Mouse (Mus musculus) right cerebral cortex, postnatal 25 days (tissue): ENCODE measurements around the gene Actr1b.

Experiments
- DNase-seq: peaks from one replicate; pipeline ENCODE4 v3.0.0; 2022

Gene Actr1b

DNA sequence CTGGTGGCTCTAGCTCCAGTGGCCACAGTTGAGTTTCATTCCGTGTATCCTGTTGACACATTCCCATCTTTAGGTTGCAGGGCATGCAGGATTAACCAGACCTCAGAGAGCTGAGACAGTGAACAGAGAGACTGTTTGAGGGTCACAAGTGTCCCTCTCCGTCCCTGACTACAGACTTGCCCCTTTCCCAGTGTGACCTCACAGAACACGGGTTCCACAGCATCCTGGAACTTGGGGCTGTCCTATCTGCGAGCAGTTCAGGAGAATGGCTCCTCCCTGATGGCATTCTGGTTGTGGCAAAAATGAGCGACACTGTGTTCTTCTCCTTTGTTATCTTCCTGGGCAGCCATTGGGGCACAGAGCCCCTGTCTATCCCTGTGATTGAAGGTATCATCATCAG lies at the start of gene Actr1b:
Actr1b (minus strand) TSS at position 112 of the 400 bp plus-strand sequence.
- DNase-seq: no peak

DNA sequence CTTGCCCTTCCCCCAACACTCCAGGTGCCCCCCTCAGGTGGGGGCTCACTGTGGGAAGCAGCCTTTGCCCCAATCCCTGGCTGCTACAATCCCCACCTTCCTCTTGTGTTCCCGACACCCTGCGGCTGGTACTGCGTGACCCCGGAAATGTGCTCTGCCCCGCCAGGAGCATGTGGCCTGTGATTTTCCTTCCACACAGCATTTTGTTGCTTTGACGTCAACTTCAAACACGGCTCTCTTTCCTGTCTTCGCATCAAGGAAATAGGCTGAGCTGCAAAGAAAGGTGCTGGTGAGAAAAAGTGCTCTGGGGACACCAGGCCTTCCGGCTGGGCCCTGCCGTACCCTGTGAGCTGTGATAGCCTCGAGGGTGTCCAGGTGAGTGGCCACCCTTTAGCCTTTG lies 47.3 kb upstream of the Actr1b start, which contains the start of gene Zap70:
Zap70 (plus strand) TSS at position 231 of the 400 bp plus-strand sequence.
- no peak for DNase-seq

DNA sequence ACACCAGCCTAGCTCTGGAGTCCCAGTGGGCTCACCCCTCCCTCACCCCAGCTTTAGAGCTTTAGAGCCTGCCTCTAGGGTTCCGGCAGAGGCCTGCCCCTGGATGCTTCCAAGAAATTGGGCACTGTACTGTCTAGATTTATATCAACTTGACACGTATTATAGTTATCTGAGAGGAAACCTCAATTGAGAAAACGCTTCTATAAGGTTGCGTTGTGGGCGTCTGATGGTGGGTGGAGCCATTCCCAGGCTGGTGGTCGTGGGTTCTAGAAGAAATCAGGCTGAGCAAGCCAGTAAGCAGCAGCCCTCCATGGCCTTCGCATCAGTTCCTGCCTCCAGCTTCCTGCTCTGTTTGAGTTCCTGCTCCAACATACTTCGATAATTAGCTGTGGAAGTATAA lies 46.8 kb upstream of the Actr1b start:
- no peak for DNase-seq

DNA sequence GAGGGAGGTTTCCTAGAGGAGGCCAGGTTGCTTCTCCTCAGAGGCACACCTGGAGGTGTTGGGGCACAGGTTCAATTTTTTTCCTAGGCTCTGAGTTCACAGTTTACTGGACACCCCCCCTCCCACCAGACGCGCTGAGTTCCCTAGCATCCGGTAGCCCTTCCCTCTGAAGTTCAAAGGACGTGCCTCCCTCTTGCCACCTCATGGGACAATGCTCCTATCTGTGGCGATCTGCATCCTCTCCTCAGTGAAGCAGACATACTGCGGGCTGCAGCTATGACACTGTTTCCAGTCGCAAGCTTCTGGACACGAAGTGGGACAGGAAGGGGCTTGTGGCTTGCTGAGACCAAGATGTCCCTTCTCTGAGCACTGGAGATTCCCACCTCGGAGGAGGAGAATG lies 46.2 kb upstream of the Actr1b start:
- no peak for DNase-seq

DNA sequence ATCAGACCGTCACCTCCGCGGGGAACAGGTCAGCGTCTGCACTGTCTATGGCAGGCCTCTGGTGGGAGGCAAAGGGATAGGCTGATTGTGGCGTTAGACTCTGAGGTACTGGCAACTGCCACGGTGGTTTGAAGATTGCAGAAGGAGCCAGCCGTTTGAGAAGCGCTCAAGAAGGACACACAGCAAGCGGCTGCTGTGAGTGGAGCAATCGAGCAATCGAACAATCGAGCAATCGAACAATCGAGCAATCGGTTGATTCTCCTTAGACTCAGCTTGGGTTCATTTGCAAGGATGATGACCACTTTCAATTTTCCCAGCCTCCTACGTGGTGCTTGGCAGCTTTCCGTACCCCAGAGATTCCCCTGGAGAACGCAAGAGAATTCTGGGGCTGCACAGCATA lies 44.9 kb upstream of the Actr1b start:
- no peak for DNase-seq

DNA sequence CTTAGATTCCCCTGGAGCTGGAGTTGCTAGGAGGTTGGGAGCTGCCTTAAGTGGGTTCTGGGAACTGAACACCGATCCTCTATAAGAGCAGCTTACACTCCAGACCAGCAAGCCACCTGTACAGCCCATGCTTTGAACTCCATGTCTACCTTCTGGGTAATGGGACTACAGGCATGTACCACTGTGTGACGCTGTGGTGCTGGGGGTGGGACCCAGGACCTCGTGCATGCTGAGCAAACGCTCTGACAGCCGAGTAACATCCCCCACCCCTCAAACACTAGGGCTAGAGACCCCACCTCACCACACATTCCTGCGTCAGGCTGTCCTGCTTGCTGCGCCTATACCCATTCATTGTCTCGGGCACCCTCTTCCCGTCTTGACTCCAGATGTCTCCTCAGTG lies 44.3 kb upstream of the Actr1b start:
- no peak for DNase-seq

DNA sequence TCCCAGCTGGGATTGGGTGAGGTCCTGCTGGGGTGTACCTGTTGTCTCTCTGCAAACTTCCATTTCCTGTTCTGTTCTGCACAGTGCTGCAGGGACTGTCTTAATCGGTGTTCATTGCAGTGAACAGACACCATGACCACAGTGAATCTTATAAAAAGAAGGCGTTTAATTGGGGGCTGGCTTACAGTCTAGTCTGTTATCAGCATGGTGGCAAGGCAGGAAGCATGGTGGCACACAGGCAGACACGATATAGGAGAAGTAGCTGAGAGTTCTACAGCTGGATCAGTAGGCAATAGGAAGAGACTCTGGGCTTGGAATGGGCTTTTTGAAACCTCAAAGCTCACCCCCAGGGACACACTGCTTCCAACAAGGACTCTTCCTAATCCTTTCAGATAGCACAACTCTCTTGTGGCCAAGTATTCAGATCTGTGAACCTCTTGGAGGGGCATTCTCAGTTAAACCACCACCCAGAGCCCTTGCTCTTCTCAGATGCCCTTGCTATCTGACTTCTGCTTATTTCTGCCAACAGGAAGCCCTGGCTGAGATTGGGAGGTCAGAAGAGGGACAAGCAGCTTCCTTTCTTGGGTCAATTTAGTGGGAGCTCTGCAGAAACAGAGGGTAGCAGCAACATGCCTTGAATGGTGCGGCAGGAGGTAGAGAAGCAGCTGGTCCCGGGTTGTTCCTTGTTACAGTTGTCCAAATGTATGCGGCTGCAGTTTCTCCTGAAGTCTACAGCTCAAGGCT lies 39.9 kb upstream of the Actr1b start:
- no peak for DNase-seq

DNA sequence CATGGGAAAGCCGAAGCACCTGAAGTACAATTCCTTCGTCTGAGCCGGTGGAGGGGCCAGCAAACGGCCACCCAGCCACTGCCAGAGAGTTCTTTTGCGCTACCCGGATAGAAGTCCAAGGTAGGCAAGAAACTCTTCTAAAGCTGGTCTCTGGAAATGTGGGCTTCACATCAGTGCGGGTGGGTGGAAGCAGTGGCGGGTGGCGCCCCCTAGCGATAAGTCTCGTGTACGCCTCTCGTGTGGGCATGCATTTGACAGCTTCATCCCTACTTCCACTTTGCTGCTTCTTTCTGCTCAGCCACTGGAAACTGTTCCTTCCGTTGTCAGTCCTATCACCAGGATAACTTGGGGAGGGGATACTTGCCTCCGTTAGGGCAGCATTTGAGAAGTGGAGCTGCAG lies 32.2 kb upstream of the Actr1b start:
- DNase-seq: no peak

DNA sequence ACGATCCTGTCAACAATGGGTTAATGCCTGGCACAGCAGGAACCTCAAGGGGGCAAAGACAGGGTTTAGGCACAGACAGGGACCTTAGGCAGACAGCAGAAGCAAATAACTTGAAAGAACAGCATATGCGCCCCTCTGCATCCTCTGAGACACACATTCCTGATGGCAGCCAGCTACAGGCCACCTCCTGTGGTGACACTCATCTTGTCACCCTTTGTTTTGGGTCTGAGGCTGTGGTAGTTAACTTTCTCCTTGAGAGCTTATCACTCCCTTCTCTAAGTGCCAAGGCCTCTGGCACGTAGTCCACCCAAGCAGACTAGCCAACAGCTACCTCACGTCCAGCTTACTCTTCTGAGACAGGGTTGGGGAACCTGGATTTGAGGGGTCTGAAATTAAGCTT lies 31.4 kb upstream of the Actr1b start:
- no peak for DNase-seq

DNA sequence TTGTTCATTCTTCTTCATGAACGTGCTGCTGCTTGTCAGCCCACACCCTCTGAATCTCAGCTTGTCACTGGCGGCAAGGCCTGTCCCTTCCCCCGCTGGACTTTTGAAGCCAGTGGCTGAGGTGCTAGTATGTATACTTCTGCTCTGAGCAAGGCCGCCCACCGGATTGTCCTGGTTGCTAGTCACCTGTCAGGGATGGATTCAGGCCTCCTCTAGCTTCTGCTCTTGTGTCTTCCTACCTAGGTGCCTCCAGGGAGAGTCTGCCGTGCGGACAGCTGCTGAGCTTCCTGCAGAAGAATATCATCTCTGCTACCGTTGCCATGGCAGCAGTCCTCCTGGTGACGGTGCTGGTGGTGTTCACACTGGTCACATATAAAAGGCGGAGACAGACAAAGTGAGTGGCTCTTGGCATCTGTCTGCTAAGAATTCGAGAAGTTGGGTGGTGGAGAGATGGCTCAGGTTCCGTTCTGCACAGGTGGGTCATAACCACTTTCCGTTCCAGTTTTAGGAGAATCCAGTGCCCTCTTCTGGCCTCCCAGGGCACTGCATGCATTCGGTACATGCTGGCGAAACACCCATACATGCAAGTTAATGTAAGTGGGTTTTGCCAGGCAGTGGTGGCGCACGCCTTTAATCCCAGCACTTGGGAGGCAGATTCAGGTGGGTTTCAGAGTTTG lies 30.2 kb upstream of the Actr1b start:
- DNase-seq: peak; percentile 75

DNA sequence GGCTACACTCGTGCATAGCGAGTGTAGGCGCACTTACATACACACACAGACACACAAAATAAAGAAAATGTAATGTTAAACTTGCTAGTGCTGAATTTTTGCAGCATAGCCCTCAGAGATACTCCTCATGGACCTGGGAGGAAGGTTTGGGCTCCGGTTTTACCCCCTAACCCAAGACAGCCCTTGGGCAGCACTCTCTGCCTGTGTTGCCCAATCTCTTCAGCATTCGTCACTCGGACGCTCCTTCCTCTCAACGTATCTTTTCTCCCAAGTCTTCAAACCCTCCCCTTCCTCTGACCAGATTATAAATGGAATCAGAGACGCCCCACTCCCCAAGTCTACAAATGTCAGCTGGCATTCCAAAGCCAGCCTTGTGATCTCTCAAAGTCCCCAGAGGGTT lies 28.8 kb upstream of the Actr1b start:
- no peak for DNase-seq

DNA sequence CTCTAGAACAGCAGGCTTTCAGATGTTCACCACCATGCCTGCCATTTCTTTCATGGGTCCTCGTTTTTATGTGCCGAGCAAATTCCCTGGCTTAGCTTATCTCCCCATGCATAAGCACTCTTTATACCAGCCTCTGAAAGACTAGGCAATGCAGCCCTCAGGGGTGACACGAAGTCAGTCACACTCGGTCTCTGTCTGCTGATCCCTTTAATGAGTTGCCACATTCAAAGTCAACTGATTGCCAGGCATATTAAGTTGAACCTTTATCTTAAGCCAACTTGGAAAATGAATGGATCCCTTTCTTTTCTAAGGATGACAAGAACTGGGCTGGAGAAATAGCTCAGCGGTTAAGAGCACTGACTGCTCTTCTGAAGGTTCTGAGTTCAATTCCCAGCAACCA lies 25.0 kb upstream of the Actr1b start:
- DNase-seq: no peak

DNA sequence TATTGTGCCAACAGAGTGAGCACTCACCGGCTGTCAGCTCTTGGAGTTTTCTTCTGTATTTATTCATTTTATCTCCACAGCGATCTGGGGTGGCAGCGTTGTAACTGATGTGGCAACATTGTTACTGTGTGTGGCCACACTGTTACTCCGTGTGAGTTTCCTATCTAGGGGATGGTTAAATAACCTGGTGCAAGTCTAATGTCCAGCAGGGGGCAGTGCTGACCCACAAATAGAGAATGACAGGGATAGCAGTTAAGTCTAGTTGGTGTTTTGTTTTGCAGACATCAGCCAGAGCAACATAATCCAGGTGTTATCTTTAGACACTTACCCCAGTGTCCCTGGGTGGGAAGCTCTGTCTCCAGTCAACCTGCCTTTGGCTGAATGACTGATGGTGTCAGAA lies 23.1 kb upstream of the Actr1b start:
- peak; percentile 74 for DNase-seq

DNA sequence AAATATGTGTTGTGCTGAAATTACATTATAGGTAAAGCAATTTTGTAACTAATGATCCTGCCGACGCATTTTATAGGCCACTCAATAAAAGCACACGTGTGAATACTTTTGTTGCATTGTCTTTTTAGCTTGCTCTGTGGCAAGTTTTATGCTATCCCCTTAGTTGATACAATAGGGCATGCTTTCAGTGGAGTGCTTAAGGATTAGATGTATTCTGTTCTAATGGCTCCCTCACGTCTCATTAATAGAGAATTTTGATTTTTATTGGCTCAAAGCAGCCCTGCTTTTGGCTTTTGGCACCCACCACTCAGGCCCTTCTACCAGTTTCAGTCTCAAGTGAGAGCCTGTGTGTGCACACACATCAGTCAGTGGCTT lies 9.8 kb upstream of the Actr1b start:
- no peak for DNase-seq

DNA sequence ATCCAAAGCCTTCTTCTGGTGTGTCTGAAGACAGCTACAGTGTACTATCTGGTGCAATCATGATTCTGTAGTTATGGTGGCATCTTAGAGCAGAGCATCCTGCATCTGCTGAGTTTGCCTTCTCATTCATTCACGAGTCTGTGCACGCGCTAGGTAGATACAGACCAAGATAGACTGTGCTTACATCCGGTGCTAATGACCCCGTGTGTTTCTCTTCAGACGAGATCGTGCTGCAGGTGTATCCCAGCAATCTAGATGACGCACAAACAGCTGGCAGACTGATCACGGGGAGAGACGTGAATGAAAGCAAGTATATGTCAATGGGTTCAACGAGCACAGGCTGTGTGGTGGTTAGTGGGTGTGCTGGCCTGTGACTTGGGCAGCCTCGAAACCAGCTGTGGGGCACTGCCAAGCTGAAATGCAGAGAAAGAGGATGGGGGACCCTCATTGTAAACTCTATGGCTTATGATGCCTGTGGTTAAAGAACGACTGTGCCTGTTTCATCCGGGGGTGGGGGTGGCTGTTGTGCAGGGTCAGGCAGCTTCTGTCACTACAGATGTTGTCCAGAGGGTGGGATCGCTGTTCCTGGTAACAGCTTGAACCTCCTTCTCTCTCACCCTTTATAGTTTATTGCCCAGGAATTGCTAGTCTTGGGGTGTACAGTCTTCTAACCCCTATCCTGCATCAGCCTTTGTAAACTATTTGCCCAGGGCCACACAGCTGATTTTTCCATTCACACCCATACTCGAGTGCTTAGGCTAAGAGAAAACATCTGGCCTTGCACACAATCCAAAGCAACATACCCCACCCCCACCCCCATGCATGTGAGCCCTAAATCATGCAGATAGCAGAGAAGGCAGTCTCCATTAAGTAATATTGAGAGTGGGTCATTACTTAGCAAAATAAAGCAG lies 9.2 kb upstream of the Actr1b start:
- DNase-seq: no peak

DNA sequence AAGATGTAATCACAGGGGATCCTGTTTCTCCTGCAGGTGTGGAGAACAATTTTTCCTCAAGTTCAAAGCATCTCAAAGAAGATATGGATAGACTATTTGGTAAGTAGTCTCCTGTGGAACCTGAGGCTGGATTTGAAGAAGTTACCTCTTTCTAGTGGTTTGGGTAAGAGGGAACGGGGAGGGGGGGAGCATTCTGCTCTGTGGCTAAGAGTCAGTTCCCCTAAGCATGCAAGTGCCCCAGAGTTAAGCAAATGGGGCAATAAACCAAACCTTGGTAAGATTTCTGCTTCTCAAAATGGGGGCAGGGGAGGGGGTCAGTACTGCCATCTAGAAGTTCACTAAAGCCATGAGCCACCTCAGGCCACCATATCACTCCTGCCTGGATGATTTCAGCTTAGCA lies 4.6 kb upstream of the Actr1b start:
- DNase-seq: no peak

DNA sequence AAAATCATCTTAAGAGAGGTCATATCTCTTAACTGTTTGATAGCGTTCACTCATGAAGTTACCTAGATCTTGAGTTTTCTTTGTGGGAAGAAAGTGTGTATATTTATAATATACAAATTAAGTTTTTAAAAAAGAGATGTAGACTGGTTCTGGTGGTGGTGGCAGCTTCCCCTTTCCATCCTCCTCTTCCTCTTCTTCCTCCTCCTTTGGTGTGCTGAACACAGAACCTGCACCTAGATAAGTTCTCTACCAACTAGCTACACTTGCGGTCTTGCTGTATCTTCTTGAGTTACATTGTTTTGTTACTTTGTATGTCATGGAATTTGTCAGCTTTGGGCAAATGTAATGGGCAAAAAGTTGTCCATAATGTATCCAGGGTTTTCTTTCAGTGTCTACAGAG lies 3.1 kb downstream of the Actr1b start:
- DNase-seq: no peak

DNA sequence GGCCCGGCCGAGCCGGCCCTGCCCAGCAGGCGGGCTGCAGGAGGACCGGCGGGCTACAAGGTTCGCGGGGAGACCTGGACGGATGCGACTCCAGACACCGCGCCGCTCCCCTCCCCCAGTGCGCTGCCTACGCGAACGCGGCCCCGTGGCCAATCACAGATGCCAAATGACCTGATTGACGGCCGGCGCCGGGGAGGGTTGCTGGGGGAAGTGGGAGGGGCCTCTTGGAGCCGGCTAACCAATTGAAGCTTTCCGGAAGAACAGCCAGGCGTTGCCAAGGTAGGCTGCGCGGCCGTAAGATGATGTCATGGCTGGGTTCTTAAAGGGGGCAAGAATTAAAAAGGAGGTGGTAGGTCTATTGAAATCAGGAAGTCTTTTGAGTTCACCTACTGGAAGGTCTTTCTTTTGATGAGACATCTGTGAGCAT lies 4.4 kb downstream of the Actr1b start, which contains the start of gene 4933424G06Rik:
4933424G06Rik (plus strand) TSS at position 296 of the 427 bp plus-strand sequence.
- DNase-seq: peak; percentile 98

DNA sequence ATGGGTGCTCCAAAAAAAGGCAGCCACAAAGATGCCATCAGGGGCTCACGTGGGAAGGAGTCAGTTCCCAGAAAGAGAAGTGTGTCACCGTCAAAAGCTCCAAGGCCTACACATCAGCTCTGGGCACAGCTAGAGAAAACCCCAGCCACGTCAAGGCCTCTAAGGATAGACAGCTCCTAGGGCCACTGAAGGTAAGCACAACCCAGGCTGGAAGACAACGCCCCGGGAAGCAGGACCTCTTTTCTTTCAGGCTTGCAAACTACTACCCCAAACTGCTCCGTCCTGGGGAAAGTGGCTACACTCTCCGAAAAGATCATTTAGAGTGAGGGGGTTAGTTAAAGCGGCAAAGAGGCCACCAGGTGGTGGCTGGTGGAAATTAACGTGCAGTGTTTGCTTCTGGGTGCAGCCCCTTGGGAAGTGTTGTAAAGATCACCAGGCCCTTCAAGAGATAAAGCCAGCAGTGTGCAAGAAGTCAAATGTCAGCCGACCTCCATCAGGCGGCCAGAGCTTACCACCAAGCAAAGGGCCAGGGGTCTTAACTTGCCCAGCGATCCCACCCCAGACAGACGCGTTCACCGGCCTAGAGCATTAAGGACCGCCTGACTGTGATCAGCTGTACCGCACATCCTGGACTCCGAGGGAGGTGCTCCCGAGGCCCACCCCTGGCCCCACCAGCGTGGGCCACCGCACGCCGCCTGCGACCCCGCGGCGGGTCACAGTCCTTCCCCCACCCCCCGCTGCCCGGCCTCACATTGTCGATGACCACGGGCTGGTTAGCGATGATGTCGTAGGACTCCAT lies 5.0 kb downstream of the Actr1b start:
- peak; percentile 31 for DNase-seq

DNA sequence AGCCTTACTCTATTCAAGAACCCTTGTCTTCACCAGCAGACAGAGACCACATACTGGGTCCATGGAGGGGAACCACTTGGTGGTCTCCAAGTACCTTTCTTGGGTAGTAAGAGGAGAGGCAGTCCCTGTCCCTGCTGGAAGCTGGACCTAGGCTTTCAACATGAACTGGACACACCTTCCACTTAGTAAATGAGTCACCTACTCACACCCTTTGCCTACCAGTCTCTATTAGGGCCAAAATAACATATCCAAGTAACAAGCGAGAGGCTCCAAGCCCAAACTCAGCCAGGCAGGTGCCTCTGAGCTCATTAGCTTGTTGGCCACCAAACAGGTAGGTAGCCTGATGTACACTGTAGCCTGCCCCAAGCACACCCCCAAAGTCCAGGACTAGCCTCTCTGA lies 5.6 kb downstream of the Actr1b start:
- DNase-seq: no peak

DNA sequence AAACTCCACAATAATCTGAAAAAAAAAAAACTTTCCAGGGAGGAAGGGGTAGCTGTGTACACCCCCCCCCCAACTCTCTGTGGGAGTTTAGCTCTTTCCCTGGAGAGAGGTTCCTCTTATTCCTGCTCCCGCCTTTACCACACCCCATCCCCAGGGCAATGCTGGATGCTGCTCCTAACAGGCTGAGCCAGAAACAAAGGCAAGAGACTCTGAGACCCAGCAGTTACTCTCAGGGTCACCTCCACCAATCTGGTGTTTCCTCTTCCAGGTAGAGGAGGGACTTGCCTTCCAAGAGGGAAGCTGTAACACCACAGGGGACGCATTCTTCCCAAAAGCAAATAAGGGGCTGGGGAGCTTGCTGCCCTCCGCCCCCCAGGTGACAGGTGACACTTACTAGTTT lies 6.4 kb downstream of the Actr1b start:
- DNase-seq: no peak

DNA sequence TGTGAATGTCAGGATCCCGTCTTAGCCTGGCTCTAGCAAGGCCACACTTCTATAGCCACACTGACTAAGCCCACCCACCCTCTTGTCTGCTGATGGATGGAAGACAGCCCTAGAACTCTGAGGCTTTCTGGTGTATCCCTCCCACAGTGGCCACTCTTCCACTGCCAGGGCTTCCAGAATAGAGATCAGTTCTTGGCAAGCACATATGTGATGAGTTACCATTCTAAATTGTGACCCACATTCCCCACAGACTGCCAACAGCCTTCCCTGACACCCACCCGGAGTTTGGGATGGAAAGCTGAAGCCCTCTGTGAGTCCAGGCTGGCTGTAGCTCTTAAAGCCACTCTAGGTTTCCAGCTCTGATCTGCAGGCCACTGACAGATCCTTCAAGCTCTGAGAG lies 7.1 kb downstream of the Actr1b start:
- no peak for DNase-seq

DNA sequence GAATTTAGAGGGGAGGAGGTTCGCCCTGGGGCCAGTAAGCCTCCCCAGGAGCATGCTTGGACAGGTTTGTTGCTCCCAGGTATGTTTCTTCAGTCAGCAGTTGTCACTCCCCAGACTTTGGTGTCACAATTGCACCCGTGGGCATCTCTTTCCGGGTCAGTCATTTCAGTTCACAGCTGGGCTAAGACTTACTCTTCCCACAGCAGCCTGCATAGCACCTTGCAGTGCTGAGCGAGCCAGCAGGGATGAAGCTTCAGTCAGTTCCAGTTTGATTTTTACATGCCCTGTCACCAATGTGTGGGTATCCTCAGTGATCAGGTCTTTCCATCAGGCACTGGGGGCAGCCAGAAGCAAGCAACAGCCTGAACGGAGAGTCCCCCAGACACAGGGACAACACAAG lies 17.2 kb downstream of the Actr1b start:
- DNase-seq: no peak
